ENCODE assay signal across 9 mouse cellular contexts in genomic region chr17:70521971-70522370, GRCm38 (mm10).
A peak's percentile ranks its signal among the peaks of the same experiment; 100 is the strongest.
DNase-seq lines count a peak whose midpoint lies in the region; ATAC-seq and TF ChIP-seq lines count a peak whose summit lies in the region.
"Had no signal": no experiment of that assay in that cellular context is flagged by ENCODE, and none has a peak within 500 bp of the region (broad histone marks: within the 10 kb centered on the region; RNA-seq: fewer than 3 reads in every experiment).

No protein-coding gene starts in this region.

- no peaks in the 10 kb centered on the region for H3K36me3 ChIP-seq in kidney, embryonic 16.5 days (ENCODE audit: insufficient read depth, low read length)
- H3K36me3 ChIP-seq in hindbrain, embryonic 14.5 days (replicated peaks; ENCODE audit: control insufficient read depth, insufficient read depth): no peaks in the 10 kb centered on the region
- H3K36me3 ChIP-seq in midbrain, postnatal 0 days (ENCODE audit: insufficient read depth, low read length): no peaks in the 10 kb centered on the region

- ATAC-seq in kidney, embryonic 16.5 days (ENCODE audit: low FRiP score, low TSS enrichment): no peak
- ATAC-seq in hindbrain, embryonic 14.5 days (ENCODE audit: low FRiP score): no peak
- ATAC-seq in midbrain, postnatal 0 days (ENCODE audit: low FRiP score): no peak
- no peak for ATAC-seq in activated CD4-positive, CD25-positive, alpha-beta regulatory T cell, adult 4 months
- no peak for ATAC-seq in inflammation-experienced regulatory T-cells, adult 6 months
- ATAC-seq: Patski had no signal

- DNase-seq in kidney, postnatal 14 days: no peak
- DNase-seq in cerebellum, adult 9-11 months: peak; percentile 72
- peak; percentile 33 for DNase-seq in hindbrain, embryonic 14.5 days (ENCODE audit: low spot score)
- DNase-seq in midbrain, postnatal 0 days (ENCODE audit: low spot score): peak; percentile 67
- no peak for DNase-seq in ovary, postnatal 36 days (ENCODE audit: low spot score)

- peaks cover 4% of the 10 kb centered on the region; the same call in 1 of the 2 replicates for H3K9me3 ChIP-seq in kidney, embryonic 16.5 days (ENCODE audit: low read length)
- no peaks in the 10 kb centered on the region for H3K9me3 ChIP-seq in hindbrain, embryonic 14.5 days (ENCODE audit: control insufficient read depth, low read length)
- no peaks in the 10 kb centered on the region for H3K9me3 ChIP-seq in midbrain, postnatal 0 days (ENCODE audit: low read length)

- TF ChIP-seq CTCF in midbrain, postnatal 0 days (IDR thresholded peaks at IDR 0.05): no peak

- no peaks in the 10 kb centered on the region for H3K27me3 ChIP-seq in kidney, embryonic 16.5 days (ENCODE audit: insufficient read depth, low read length)
- H3K27me3 ChIP-seq in hindbrain, embryonic 14.5 days (ENCODE audit: control insufficient read depth, insufficient read depth, low read length): no peaks in the 10 kb centered on the region
- no peaks in the 10 kb centered on the region for H3K27me3 ChIP-seq in midbrain, postnatal 0 days (ENCODE audit: insufficient read depth, low read length)

- H3K9ac ChIP-seq in kidney, embryonic 16.5 days (replicated peaks; ENCODE audit: low read length): peak overlapping the region; percentile 7; the same call in 1 of the 2 replicates
- 0 out of 2 replicates have a peak overlapping the region, but pooled peaks have one; percentile 14 for H3K9ac ChIP-seq in hindbrain, embryonic 14.5 days
- H3K9ac ChIP-seq in midbrain, postnatal 0 days (replicated peaks; ENCODE audit: low read length, poor library complexity, severe bottlenecking): 0 out of 2 replicates have a peak overlapping the region, but pooled peaks have one; percentile 15

- peak overlapping the region; percentile 44 for H3K4me2 ChIP-seq in kidney, embryonic 16.5 days (replicated peaks; ENCODE audit: low read depth, low read length)
- H3K4me2 ChIP-seq in hindbrain, embryonic 14.5 days (replicated peaks): peak overlapping the region; percentile 35
- peak overlapping the region; percentile 32 for H3K4me2 ChIP-seq in midbrain, postnatal 0 days (ENCODE audit: low read depth, low read length, poor library complexity, severe bottlenecking)

- 20% methylated on average over 11 of the region's 11 CpGs for WGBS in kidney, embryonic 16.5 days
- 40% methylated on average over 11 of the region's 11 CpGs for WGBS in hindbrain, embryonic 14.5 days
- 27% methylated on average over 11 of the region's 11 CpGs for WGBS in midbrain, postnatal 0 days

- peak overlapping the region; percentile 27 for H3K4me3 ChIP-seq in kidney, embryonic 16.5 days (ENCODE audit: low read length)
- 0 out of 2 replicates have a peak overlapping the region, but pooled peaks have one; percentile 2 for H3K4me3 ChIP-seq in hindbrain, embryonic 14.5 days (replicated peaks; ENCODE audit: low read length)
- peak overlapping the region; percentile 29 for H3K4me3 ChIP-seq in midbrain, postnatal 0 days (ENCODE audit: low read depth, low read length)

- 0 out of 2 replicates have a peak, but pooled peaks cover 7% of the 10 kb centered on the region for H3K4me1 ChIP-seq in kidney, embryonic 16.5 days (ENCODE audit: insufficient read depth, low read length)
- no peaks in the 10 kb centered on the region for H3K4me1 ChIP-seq in hindbrain, embryonic 14.5 days (replicated peaks; ENCODE audit: control insufficient read depth, insufficient read depth, low read length)
- H3K4me1 ChIP-seq in midbrain, postnatal 0 days (ENCODE audit: insufficient read depth, low read length): no peaks in the 10 kb centered on the region; the same call in 1 of the 2 replicates

- no peak overlapping the region for H3K27ac ChIP-seq in kidney, embryonic 16.5 days (ENCODE audit: low read length)
- H3K27ac ChIP-seq in hindbrain, embryonic 14.5 days: no peak overlapping the region
- peak overlapping the region; percentile 44 for H3K27ac ChIP-seq in midbrain, postnatal 0 days (ENCODE audit: low read depth, low read length)

Comparison
In these comparisons a context has a peak if more than half of its experiments do, and no peak if none do; other contexts are left out.
1. DNase-seq: peak in cerebellum, adult 9-11 months (single experiment), hindbrain, embryonic 14.5 days (single experiment) and midbrain, postnatal 0 days (single experiment); none in kidney, postnatal 14 days (single experiment) and ovary, postnatal 36 days (single experiment).
2. Peak in every context shown above with its lines, with median percentiles within 50 percentile points of each other: H3K4me2 ChIP-seq, H3K4me3 ChIP-seq and H3K9ac ChIP-seq.